Mouse (Mus musculus) olfactory bulb, adult 2 months (tissue): Measurements from ENCODE around the gene Slc1a4. TPM values are rescaled to one million over a fixed set of nuclear protein-coding genes. Genes with fewer than 3 reads are reported as not detected.

Experiments used
- H3K27ac ChIP-seq: fragments of 200-500 bp; 2 replicates; pipeline ENCODE4 v1.5.1; 2012; ENCODE audit warnings: low read depth, low read length; ENCODE audit not compliant: insufficient read depth
- H3K4me1 ChIP-seq: fragments of 200-500 bp; 2 replicates; pipeline ENCODE4 v1.6.1; 2012; ENCODE audit warnings: low read length; ENCODE audit not compliant: control insufficient read depth, insufficient read depth
- H3K4me3 ChIP-seq: fragments of 200-500 bp; 2 replicates; pipeline ENCODE4 v1.5.1; 2012; ENCODE audit warnings: mild to moderate bottlenecking, low read depth, low read length, moderate library complexity; ENCODE audit not compliant: insufficient read depth
- CTCF ChIP-seq: fragments of 200-500 bp; IDR thresholded peaks from 2 replicates; pipeline ENCODE4 v1.5.1; 2012; ENCODE audit warnings: low read depth, mild to moderate bottlenecking, low read length, moderate library complexity; ENCODE audit not compliant: insufficient read depth
- POLR2A ChIP-seq: fragments of 200-500 bp; IDR thresholded peaks from 2 replicates; pipeline ENCODE4 v1.6.1; 2012; ENCODE audit warnings: mild to moderate bottlenecking, low read depth, low read length, moderate library complexity; ENCODE audit not compliant: insufficient read depth
- WGBS: fragments of 180-500 bp; shearing (Covaris S2); methylation state at CpG from one replicate; pipeline ENCODE4 v1.1.7; 2018; 5-methylcytosine and 5-hydroxymethylcytosine counted together
- polyA plus RNA-seq: library from polyadenylated mRNA; stranded (reverse); fragments of >200 nt; gene quantifications from 2 replicates; pipeline ENCODE4 v1.2.4, GENCODE M21; 2012; ENCODE audit warnings: low replicate concordance; ENCODE audit not compliant: missing spikeins, insufficient read depth, insufficient read length

Slc1a4 gene
- polyA plus RNA-seq, 1 experiment = not detected

DNA sequence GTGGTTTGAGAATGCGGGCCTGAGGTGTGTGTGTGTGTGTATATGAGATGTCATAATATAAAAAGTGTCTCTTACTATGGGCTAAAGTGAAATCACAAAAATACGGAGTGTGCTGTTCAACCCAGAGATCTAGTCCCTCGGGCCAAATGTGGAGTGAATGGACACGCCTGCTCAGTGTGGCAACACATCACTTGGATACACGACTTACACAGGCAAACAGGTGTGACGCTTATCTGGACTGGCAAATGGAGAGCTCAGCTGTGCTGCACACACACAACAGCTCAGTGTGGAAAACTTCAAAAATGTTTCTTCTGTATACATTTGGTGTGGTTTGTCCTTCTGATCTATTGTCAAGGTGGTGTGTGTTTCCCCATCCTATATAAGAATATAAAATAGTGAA is 3.7 kb downstream of the Slc1a4 start:
- Histone ChIP-seq H3K27ac (no peak overlapping the region), H3K4me1 (peaks cover 7% of the 10 kb centered on the region; the same call in 1 of the 2 replicates), H3K4me3 (no peak overlapping the region)
- TF ChIP-seq POLR2A = no peak
- no peak for TF ChIP-seq CTCF
- 84% methylated on average over 6 of the region's 6 CpGs for WGBS

DNA sequence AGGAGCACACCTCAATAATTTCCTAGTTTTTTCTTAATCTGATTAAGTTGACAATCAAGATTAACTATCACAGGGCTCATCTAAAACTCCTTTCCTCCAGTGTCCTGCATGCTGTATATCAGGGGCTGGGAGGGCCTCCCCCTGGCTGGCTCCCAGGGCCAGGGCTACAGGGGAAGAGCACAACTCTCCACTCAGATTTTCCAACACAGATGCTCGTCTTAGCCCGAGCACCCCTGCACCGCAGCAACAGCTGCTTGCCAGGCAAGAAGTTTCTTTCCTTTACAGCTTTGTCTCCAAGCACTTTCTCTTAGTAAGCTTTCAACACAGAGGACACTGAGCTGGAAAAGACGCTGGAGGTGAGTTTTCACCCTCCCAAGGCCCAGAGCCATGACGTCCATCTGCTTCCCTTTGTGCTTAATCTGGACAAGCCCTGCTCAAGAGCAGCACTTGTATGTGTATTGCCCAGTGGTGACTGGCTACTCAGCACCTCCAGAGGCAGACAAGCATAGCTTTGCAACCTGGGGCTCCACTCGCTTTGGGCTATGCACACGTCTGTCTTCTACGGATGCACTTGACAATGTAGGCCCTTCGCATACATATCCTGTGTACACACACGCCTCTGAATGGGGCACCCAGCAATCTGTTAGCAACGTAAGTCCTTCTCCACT is 6.1 kb downstream of the Slc1a4 start:
- Histone ChIP-seq H3K4me1 (no peaks in the 10 kb centered on the region), H3K4me3 (no peak overlapping the region), H3K27ac (no peak overlapping the region)
- 71% methylated on average over 11 of the region's 11 CpGs for WGBS
- no peak for TF ChIP-seq POLR2A
- no peak for TF ChIP-seq CTCF

DNA sequence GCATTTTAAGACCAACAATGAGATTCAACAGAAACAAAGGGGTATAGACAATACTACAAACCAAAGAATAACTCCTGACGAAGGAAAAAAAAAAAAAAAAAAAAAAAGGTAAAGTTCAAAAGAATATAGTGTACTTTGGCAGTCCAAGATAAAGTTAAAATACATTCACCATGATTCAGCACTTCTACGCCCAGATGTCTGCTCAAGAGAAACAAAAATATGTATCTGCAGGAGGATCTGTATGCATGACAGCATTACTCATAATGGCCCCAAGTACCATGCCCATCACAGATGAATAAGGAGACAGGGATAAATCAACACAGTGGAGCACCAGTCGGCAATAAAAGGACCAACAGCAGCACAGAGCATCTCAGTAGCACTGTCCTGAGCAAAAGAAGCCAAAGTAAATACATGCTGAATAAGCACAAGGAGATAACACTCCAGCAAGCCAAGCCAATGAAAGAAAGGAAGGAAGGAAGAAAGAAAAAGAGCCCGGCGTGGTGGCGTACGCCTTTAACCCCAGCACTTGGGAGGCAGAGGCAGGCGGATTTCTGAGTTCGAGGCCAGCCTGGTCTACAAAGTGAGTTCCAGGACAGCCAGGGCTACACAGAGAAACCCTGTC is 7.3 kb downstream of the Slc1a4 start:
- TF ChIP-seq CTCF (no peak), POLR2A (no peak)

DNA sequence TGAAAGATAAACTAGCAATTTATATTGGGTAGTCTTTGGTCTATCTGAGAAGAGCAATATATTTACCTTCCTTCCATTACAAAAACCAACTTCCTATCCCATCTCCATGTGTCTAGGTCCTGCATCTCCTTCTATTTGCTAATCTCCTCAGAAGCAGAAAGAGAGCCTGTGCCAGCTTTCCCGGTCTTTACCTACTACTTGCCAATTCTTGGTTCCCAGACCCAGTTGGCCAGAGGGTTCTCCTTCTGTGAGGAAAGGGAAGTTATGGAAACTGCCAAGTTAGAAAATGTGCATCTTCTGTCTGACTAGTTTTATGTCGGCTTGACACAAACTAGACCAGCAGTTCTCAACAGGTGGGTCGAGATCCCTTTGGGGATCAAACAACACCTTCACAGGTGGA is 8.5 kb downstream of the Slc1a4 start:
- 76% methylated on average over 3 of the region's 3 CpGs for WGBS

More for the DNA sequence above, 7.3 kb downstream of the Slc1a4 start:
- H3K4me1 ChIP-seq = no peaks in the 10 kb centered on the region
- H3K27ac ChIP-seq = no peak overlapping the region
- 95% methylated on average over 9 of the region's 9 CpGs for WGBS
- no peak overlapping the region for H3K4me3 ChIP-seq

DNA sequence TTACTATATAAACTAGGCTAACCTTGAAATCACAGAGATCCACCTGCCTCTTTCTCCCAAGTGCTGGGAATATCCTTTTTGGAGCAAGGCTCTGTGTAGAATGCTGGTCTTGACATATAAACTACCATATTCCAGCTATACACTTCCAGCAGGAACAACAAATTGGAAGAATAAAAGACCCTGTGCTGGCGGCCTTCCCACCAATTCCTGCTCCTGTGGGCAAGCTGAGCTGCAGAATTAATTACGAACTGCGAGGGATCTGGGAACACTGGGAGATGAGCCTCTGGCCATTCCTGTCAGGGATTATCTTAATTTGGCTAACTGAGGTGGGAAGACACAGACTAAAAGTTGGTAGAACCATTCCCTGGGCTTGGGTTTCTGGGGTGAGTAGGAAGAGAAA is 10.1 kb downstream of the Slc1a4 start:
- 81% methylated on average over 3 of the region's 3 CpGs for WGBS
- H3K27ac ChIP-seq = no peak overlapping the region

More for the DNA sequence above, 8.5 kb downstream of the Slc1a4 start:
- no peak overlapping the region for H3K27ac ChIP-seq
- H3K4me3 ChIP-seq = no peak overlapping the region
- H3K4me1 ChIP-seq = no peaks in the 10 kb centered on the region
- no peak for TF ChIP-seq POLR2A
- no peak for TF ChIP-seq CTCF

DNA sequence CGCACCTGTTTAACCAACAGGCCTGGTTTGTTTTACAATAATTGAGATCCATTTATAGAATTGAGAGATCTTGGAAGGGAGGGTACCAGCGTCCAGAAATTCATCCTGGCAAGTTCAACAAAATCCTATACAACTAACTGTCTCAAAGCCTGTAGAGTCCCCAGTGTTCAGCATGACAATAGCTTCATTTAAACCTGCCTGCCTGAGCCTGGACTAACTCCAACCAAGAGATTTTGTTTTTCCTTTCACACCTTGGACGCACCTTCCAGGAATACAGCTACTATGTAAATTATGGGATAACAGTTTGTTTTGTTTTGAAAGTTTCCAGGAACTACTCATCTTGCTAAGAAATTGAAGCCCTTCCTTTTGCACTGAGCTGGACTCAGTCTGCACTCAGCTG is 11.9 kb downstream of the Slc1a4 start:
- no peak for TF ChIP-seq POLR2A
- TF ChIP-seq CTCF = no peak
- H3K4me3 ChIP-seq = no peak overlapping the region
- H3K4me1 ChIP-seq = no peaks in the 10 kb centered on the region
- no peak overlapping the region for H3K27ac ChIP-seq
- WGBS = 63% methylated on average over 3 of the region's 3 CpGs

More for the DNA sequence above, 10.1 kb downstream of the Slc1a4 start:
- Histone ChIP-seq H3K4me3 (no peak overlapping the region), H3K4me1 (no peaks in the 10 kb centered on the region)
- TF ChIP-seq POLR2A (no peak), CTCF (no peak)

DNA sequence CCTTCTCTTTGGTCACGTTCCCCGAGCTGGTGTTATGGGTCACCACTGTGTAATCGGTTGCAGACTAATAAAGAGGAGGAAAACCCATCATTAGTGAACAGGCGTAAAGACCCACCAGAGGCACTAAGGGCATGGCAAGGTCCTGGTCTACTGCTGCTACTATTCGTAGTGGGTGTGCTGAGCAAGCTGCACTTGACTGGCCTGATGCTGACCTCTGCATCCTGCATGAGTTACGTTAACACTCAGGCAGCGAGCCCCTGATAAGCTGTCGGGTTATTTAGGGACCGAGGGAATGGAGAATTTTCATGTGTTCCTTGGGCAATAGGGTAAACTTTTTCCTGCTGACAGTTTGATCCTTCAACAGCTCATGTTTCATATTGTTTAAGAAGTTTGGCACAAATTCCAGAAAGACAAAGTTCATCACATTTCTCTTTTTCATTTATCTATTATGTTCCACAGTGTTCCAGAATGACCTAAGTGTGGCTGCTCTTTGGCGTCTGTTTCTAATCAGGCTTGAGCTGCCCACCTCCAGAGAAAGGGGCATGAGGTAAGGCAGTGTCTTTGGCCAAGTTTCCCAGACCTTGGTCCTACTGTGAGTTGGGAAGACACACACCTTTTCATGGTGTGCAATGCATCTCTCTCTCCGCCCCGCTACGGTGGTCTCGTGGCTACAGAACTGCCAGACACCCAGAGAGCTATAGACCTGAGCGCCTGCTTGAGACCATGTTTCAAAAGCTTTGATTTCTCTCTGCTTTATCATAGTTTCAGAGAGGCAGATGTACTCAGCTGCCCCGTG is 13.7 kb downstream of the Slc1a4 start:
- WGBS = 92% methylated on average over 16 of the region's 16 CpGs
- no peaks in the 10 kb centered on the region for H3K4me1 ChIP-seq
- H3K4me3 ChIP-seq = no peak overlapping the region
- TF ChIP-seq POLR2A (no peak), CTCF (no peak)
- no peak overlapping the region for H3K27ac ChIP-seq

DNA sequence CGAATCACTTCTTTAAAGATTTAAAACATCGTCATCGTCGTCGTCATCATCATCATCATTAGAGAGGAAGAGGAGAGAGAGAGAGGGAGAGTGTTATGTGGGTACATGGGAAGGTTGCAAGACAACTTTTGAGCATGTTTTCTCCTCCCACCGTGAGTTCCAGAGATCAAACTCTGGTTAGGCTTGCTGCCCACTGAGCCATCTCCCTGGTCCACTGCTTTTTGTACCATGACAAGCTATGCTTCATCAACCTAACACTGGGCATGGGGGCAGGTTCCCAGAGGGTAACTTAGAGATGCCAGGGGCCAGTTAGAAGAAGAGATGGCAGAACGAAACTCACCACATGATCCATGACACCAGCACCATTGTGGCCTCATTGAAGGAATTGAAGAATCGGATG is 18.9 kb downstream of the Slc1a4 start:
- Histone ChIP-seq H3K27ac (no peak overlapping the region), H3K4me1 (no peaks in the 10 kb centered on the region), H3K4me3 (no peak overlapping the region)
- WGBS = 95% methylated on average over 8 of the region's 8 CpGs
- TF ChIP-seq POLR2A (no peak), CTCF (no peak)

DNA sequence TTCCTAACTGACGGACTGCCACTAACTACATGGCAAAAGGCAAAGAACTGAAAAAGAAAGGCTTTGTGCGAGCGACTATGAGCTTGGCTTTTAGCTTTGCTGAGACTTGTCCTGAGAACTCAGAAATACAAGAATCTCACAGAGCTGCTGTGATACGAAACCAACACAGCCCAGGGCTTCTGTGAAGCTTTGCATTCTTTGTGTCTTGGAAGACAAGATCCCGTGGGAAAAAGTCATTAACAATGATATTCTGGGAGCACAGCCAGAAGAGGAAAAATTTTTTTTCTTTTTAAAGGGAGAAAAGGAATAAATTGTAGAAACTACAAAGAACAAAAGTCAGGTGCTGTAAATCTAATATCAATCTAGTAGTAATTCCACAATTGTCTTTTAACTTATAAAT is 23.5 kb downstream of the Slc1a4 start:
- H3K4me3 ChIP-seq = no peak overlapping the region
- H3K4me1 ChIP-seq = no peaks in the 10 kb centered on the region
- WGBS = 49% methylated on average over 5 of the region's 5 CpGs
- TF ChIP-seq POLR2A (no peak), CTCF (no peak)
- H3K27ac ChIP-seq = no peak overlapping the region
